Mouse (Mus musculus): ENCODE data around the gene Gm17657. TPM values are rescaled to one million over a fixed set of nuclear protein-coding genes. Genes with fewer than 3 reads are reported as not detected.

The Gm17657 gene
- polyA plus RNA-seq, 1 experiment, result not detected

GRCm38 (mm10) chr17:29497071-29497354 lies 52.4 kb downstream of the Gm17657 start:
- no peak for TF ChIP-seq POLR2A (IDR thresholded peaks at IDR 0.05; ENCODE audit: borderline replicate concordance, low read depth, low read length)
- no peak for TF ChIP-seq CTCF (IDR thresholded peaks at IDR 0.05; ENCODE audit: low read depth, low read length)
- Histone ChIP-seq H3K27ac (ENCODE audit: insufficient read depth, low read depth, low read length) (no peak overlapping the region; the same call in 1 of the 2 replicates), H3K4me3 (ENCODE audit: insufficient read depth, low read length) (no peak overlapping the region), H3K4me1 (ENCODE audit: control insufficient read depth, insufficient read depth, low read length) (peaks cover 30% of the 10 kb centered on the region)

- Histone ChIP-seq H3K27ac (ENCODE audit: insufficient read depth, low read depth, low read length) (no peak overlapping the region), H3K4me1 (ENCODE audit: control insufficient read depth, insufficient read depth, low read length) (peaks cover 30% of the 10 kb centered on the region), H3K4me3 (ENCODE audit: insufficient read depth, low read length) (no peak overlapping the region)
- TF ChIP-seq POLR2A (IDR thresholded peaks at IDR 0.05; ENCODE audit: borderline replicate concordance, low read depth, low read length), result no peak
- TF ChIP-seq CTCF (IDR thresholded peaks at IDR 0.05; ENCODE audit: low read depth, low read length), result no peak
Observed at GRCm38 (mm10) chr17:29496211-29497070, 53.0 kb downstream of the Gm17657 start.

GRCm38 (mm10) chr17:29494732-29495076 lies 54.7 kb downstream of the Gm17657 start:
- Histone ChIP-seq H3K4me1 (ENCODE audit: control insufficient read depth, insufficient read depth, low read length) (peaks cover 30% of the 10 kb centered on the region), H3K27ac (ENCODE audit: insufficient read depth, low read depth, low read length) (no peak overlapping the region), H3K4me3 (ENCODE audit: insufficient read depth, low read length) (no peak overlapping the region)
- TF ChIP-seq POLR2A (IDR thresholded peaks at IDR 0.05; ENCODE audit: borderline replicate concordance, low read depth, low read length) (no peak), CTCF (IDR thresholded peaks at IDR 0.05; ENCODE audit: low read depth, low read length) (no peak)

- no peak for TF ChIP-seq POLR2A (IDR thresholded peaks at IDR 0.05; ENCODE audit: borderline replicate concordance, low read depth, low read length)
- TF ChIP-seq CTCF (IDR thresholded peaks at IDR 0.05; ENCODE audit: low read depth, low read length), result no peak
- Histone ChIP-seq H3K27ac (ENCODE audit: insufficient read depth, low read depth, low read length) (0 out of 2 replicates have a peak overlapping the region, but pooled peaks have one; percentile 76), H3K4me3 (ENCODE audit: insufficient read depth, low read length) (peak overlapping the region; percentile 100; the same call in 1 of the 2 replicates), H3K4me1 (ENCODE audit: control insufficient read depth, insufficient read depth, low read length) (peaks cover 28% of the 10 kb centered on the region)
Observed at GRCm38 (mm10) chr17:29494062-29494731, 55.2 kb downstream of the Gm17657 start.

- Histone ChIP-seq H3K27ac (ENCODE audit: insufficient read depth, low read depth, low read length) (peak overlapping the region; percentile 76), H3K4me3 (ENCODE audit: insufficient read depth, low read length) (peak overlapping the region; percentile 100), H3K4me1 (ENCODE audit: control insufficient read depth, insufficient read depth, low read length) (peaks cover 31% of the 10 kb centered on the region)
- TF ChIP-seq POLR2A (IDR thresholded peaks at IDR 0.05; ENCODE audit: borderline replicate concordance, low read depth, low read length) (no peak), CTCF (IDR thresholded peaks at IDR 0.05; ENCODE audit: low read depth, low read length) (no peak)
Observed at GRCm38 (mm10) chr17:29493461-29493980, 55.9 kb downstream of the Gm17657 start.

- TF ChIP-seq CTCF (IDR thresholded peaks at IDR 0.05; ENCODE audit: low read depth, low read length) (peak; percentile 59; the same call in 1 of the 2 replicates), POLR2A (IDR thresholded peaks at IDR 0.05; ENCODE audit: borderline replicate concordance, low read depth, low read length) (no peak)
- Histone ChIP-seq H3K4me3 (ENCODE audit: insufficient read depth, low read length) (peak overlapping the region; percentile 100), H3K27ac (ENCODE audit: insufficient read depth, low read depth, low read length) (peak overlapping the region; percentile 85), H3K4me1 (ENCODE audit: control insufficient read depth, insufficient read depth, low read length) (peaks cover 36% of the 10 kb centered on the region)
Observed at GRCm38 (mm10) chr17:29492269-29493191, 56.9 kb downstream of the Gm17657 start.

GRCm38 (mm10) chr17:29491591-29492268 lies 57.7 kb downstream of the Gm17657 start:
- Histone ChIP-seq H3K27ac (ENCODE audit: insufficient read depth, low read depth, low read length) (peak overlapping the region; percentile 85), H3K4me1 (ENCODE audit: control insufficient read depth, insufficient read depth, low read length) (peaks cover 35% of the 10 kb centered on the region), H3K4me3 (ENCODE audit: insufficient read depth, low read length) (peak overlapping the region; percentile 100)
- TF ChIP-seq CTCF (IDR thresholded peaks at IDR 0.05; ENCODE audit: low read depth, low read length) (no peak), POLR2A (IDR thresholded peaks at IDR 0.05; ENCODE audit: borderline replicate concordance, low read depth, low read length) (no peak)

GRCm38 (mm10) chr17:29490713-29491581 lies 58.5 kb downstream of the Gm17657 start, which contains the start of gene Pim1:
Gene Pim1 (plus strand): TSS chr17:29490753.
- H3K4me1 ChIP-seq (ENCODE audit: control insufficient read depth, insufficient read depth, low read length), result peaks cover 40% of the 10 kb centered on the region
- TF ChIP-seq POLR2A (IDR thresholded peaks at IDR 0.05; ENCODE audit: borderline replicate concordance, low read depth, low read length) (peak; percentile 82), CTCF (IDR thresholded peaks at IDR 0.05; ENCODE audit: low read depth, low read length) (no peak)

More at GRCm38 (mm10) chr17:29490713-29491581, 58.5 kb downstream of the Gm17657 start, which contains the start of gene Pim1:
- Histone ChIP-seq H3K27ac (ENCODE audit: insufficient read depth, low read depth, low read length) (peak within 1 kb of the TSS; percentile 93), H3K4me3 (ENCODE audit: insufficient read depth, low read length) (peak within 1 kb of the TSS; percentile 100)

All from bone marrow macrophage, adult 2 months (primary cell).